Mouse (Mus musculus): ENCODE measurements at regions not wholly inside any gene's neighbourhood (a gene's known extent, or its start where the extent isn't known, plus 50 kb on each side); places are given as distances from the start of the nearest gene placed in this dataset.

DNA sequence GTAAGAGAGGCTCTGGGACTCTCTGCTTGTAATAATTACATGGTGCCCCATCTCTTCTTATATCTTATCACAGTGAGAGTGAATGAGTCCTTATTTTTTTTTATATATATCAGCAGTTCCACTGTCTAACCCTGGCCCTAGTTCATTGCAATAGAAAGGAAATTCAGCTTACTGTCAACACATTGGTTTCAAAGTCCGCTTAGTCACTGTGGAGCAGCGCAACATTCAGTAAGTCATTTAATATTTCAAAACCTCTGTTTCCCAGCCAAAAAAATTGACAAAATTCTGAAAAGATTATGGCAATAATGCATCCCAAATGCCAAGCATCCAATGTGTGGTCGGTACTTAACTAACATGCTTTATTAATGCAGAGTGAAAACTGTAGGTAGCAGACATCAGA is 343.6 kb downstream of the Mctp2 start:
- TF ChIP-seq POLR2A (IDR thresholded peaks at IDR 0.05; ENCODE audit: extremely low read depth, insufficient read depth, low read length) = no peak
- TF ChIP-seq CTCF (IDR thresholded peaks at IDR 0.05; ENCODE audit: low read depth, low read length) = no peak

All from liver, adult 2 months (tissue).